Mouse (Mus musculus) spleen, adult 18-20 months (tissue): ENCODE measurements around the gene Gli1.

Source experiments
- DNase-seq, 2 experiments: peaks; one replicate each; pipeline ENCODE4 v3.0.0; 2022; ENCODE audit warnings: mixed read lengths in 2 of 2

The Gli1 gene

DNA sequence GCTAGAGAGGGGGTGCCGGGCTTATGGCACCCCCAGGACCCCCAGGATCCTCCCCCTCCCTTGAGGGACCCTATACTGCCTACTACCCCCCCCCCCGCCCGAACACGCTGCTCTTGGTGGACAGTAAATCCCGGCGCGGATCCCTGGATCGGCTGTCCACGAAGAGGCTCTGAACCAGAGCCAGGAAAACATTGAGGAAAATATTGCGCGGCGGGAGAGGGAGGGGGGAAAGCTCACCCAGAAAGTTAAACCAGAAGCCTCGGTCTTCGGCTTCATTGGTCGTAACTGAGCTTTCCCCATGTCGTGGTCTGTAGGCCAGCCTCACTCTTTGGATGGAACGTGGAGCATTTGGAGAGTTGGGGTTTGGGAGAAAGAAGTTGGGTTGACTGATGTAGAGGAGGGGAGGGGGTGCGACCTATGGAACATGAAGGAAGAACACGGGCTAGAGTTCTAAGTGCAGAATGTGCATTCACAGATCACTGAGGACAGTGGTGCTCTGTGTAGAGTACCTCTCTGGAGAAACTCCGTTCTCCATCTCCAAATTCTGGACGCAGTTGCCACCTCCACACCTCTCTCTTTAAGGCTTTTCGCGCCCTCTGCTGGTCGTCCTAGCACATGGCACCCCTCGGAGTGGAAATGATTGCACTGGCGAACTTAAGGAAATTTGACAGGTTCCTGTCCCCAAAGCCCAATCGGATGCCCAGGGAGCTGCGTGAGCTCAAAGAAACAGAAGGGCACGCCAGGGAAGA, at the start of gene Gli1:
Gene Gli1 (minus strand): TSS at position 84 of the 749 bp plus-strand sequence.
- peak; percentile 56 to 77 for DNase-seq

- DNase-seq = no peak
Observed at GRCm38 (mm10) chr10:127381743-127382134, 40.0 kb upstream of the Gli1 start.

GRCm38 (mm10) chr10:127380767-127381742, 39.3 kb upstream of the Gli1 start:
- DNase-seq = peak; percentile 46 to 64

DNA sequence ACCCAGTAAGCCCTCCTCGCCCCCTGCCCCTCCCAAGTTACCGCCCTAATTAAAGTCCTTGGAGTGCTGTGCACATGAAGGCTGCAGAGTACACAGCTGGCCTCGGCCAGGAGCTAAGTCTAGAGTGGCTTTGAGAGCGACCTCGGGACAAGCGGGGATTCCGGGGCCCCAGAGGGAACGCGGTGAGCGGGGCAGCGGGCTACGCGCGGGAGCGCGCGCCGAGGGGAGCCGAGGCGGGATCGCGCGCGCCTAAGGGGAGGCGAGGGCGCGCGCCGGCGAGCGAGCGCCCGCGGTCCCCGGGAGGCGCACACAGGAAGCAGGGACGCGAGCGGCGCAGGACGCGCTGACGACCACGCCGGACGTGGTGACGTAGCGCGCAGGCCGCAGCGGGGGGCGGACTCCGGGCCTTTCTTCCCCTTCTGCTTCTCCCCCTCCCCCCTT, 38.5 kb upstream of the Gli1 start, which contains the start of gene R3hdm2:
Gene R3hdm2 (plus strand): TSS at position 77 of the 441 bp plus-strand sequence.
- DNase-seq = peak; percentile 85 to 88

- DNase-seq = no peak
Observed at GRCm38 (mm10) chr10:127379654-127380053, 37.9 kb upstream of the Gli1 start.

- DNase-seq = no peak
Observed at GRCm38 (mm10) chr10:127377700-127378099, 35.9 kb upstream of the Gli1 start.

- DNase-seq = no peak
Observed at GRCm38 (mm10) chr10:127371023-127371422, 29.2 kb upstream of the Gli1 start.

- DNase-seq = no peak
Observed at GRCm38 (mm10) chr10:127369834-127370820, 28.4 kb upstream of the Gli1 start, which contains the start of gene Inhbc. TSS of gene Inhbc (minus strand) at chr10:127370431.

DNA sequence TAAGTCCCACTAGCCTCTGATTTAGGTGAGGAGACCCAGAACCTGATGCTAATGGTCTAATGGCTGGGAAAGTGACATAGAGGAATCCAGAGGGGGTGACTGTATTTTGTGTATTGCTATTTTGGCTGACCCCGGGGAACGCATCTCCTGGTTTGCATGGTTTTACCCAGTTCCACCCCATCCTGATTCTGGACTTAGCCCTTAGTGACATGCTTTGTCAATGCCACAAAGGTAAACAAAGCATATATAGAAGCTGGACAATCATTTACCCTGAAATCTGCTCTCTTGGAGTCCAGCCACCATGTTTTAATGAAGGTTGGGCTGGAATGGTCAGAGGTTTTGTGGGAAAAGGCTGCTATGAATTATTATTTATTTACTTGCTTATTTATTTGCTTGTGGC, 26.5 kb upstream of the Gli1 start:
- no peak for DNase-seq

- no peak for DNase-seq
Observed at GRCm38 (mm10) chr10:127367116-127367515, 25.3 kb upstream of the Gli1 start.

- DNase-seq = no peak
Observed at GRCm38 (mm10) chr10:127360714-127361113, 18.9 kb upstream of the Gli1 start.

DNA sequence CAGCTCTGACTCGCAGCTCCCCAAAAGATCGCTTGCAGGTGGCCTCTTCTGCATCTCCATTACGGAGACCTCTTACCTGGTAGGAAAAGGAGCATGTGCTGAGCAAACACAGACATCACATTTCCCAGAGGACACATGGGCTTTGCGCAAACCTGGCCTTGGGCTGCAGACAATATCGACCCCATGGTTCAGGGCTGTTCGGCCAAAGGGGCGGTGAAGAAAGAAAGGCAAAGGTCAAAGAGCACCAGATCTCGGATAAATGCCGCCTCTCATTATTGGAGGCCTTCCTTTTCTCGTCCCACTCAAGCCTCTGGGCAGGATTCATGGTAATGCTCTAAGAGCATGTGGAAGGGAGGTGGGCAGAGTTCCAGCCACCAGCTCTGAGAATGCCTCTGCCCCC, 13.6 kb upstream of the Gli1 start:
- no peak for DNase-seq

DNA sequence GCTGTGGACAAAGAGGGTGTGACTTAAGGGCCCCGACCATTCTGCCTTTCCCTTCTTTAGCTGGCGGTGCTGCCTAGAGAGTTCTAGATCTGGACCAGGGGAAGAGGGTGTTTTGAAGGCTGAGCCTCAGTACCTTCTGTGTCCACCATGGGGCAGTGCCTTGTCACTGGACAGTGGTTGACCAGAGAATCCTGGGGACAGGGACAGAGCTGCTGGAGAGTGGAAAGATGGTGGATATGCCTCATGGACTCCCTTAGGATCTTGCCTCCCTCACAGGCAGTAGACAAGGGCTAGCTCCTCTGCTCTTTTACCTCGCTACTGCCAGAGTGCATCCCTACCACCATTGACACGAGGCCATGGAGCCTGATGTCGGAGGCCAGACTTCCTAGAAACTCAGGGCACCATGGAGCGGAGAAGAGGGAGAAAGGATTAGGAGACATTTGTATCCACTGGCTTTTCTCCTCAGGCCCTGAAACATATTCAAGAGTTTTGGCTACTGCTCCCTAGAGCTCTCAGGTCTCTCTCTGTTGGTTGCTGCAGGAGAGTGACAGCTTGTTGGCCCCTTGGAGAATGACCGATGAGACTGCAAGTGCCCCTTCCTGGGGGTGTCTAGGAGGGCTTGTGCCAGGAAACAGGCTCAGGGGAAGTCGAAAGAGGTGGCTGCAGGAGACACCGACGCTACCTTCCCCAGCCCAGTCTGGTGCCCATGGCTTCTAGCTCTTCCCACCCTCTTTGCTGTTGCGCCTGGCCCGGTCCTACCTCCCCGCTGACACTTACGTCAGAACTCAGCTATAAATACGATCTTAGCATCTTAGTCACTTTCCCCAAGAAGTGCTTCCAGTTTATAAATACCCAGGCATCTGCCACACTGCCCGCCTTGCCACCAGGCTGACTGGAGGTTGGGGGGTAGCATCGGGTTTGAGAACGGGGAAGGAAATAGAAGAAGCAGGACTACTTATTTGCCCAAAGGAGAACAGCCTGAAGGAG, 12.4 kb upstream of the Gli1 start, which contains the start of gene Inhbe:
Gene Inhbe (minus strand): TSS at position 503 of the 987 bp plus-strand sequence.
- no peak for DNase-seq

- DNase-seq = no peak
Observed at GRCm38 (mm10) chr10:127352766-127353165, 11.0 kb upstream of the Gli1 start.

GRCm38 (mm10) chr10:127352187-127352586, 10.4 kb upstream of the Gli1 start:
- no peak for DNase-seq

GRCm38 (mm10) chr10:127351719-127352118, 9.9 kb upstream of the Gli1 start:
- DNase-seq = no peak

DNA sequence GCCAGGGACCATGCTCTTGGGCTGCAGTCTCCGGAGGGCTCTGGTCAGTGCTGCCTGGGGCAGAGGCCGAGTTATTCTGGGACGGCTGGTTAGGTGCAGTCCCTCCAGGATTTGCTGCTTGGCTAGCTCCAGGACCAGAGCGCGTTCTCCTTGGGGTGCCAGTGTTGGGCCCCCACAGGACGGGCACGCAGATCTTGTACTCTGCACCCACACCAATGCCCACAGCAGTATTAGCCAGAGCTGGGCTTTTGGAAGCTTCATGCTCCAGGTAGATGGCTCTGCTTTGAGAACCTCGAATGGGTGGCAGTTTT, 9.5 kb upstream of the Gli1 start:
- DNase-seq = no peak

DNA sequence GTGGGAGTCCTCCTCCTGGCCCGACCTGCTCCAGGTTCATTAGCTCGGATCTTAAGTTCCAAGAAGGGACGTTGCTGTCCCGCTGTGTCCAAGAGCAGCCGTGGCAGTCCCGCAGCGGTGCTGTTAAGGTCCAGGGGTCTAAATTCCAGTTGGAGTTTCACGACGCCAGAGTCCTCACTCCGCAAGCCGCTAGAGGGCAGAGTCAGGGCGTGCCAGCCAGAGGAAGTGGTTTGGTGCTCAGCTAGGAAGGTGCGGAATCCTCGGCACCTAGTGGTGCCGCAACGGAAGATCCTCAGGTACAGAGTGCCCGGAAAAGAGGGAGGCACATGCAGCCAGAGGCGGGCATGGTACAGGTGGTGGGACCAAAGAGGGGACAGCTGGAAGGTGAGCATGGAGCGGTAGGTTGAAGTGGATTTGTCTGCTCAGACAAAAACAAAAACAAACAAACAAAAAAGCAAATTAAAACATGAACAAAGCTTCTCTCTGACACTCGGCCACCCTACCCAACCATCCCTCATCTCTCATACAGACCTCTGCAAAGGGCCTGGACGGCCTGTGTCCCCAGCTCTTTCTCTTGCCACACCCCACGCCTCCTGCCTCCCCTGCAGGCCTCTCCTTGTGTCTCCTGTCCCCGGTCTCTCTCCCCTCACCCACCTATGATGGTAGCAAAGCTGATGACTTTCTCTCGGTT, 9.0 kb upstream of the Gli1 start:
- DNase-seq = peak in 1 of 2 experiments; percentile 65

- DNase-seq = no peak
Observed at GRCm38 (mm10) chr10:127349810-127350209, 8.0 kb upstream of the Gli1 start.

DNA sequence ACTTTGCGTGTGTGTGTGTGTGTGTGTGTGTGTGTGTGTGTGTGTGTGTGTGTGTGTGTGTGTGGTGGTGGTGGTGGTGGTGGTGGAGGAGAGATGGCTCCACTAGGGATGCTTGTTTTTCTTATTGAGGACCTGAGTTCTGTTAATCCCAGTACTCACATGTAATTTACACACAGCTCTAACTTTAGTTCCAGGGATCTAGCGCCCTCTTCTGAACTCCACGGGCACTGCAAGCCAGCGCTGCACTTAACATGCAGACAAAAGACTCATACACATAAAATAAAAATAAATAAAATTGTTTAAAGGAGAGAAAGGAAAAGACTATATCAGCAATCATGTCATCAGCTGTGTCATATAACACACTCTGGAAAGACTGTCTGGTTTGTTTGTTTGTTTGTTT, 7.2 kb upstream of the Gli1 start:
- no peak for DNase-seq
